Mouse (Mus musculus): Measurements from ENCODE around the gene Gm11032. TPM values are rescaled to one million over a fixed set of nuclear protein-coding genes. Genes with fewer than 3 reads are reported as not detected.
A peak's percentile ranks its signal among the peaks of the same experiment; 100 is the strongest.

The Gm11032 gene
- total and polyA plus RNA-seq, 3 experiments, result not detected

DNA sequence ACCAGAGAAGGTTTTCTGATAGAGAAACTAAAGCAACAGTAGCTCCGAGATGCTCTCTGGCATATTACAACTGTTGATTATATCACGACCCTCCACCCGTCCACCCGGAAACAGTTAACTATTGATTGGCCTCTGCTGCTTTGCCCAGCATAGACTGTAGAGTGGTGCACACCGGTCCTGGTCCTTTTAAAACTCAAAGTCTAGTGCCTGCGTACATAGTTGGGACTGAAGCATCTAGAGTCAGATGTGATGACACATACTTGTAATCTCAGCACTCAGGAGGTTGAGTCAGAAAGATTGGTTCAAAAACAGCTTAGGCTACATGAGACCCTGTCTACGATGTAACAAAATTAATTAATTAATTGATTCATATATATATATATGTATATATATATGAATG lies 18.4 kb downstream of the Gm11032 start:
- Histone ChIP-seq H3K79me2 (ENCODE audit: control insufficient read depth, insufficient read depth, low read length, poor library complexity) (peaks cover 26% of the 10 kb centered on the region), H3K27me3 (ENCODE audit: control insufficient read depth in 1 of 2, insufficient read depth in 2 of 2, low read length in 2 of 2) (no peaks in the 10 kb centered on the region), H3K4me3 (ENCODE audit: control insufficient read depth in 1 of 2, insufficient read depth in 1 of 2, low read depth in 2 of 2, low read length in 2 of 2) (peak overlapping the region; percentile 92 to 93), H3K9ac (ENCODE audit: control insufficient read depth, low read depth, low read length, poor library complexity, severe bottlenecking) (peak overlapping the region; percentile 83), H3K27ac (ENCODE audit: control insufficient read depth, low read depth, low read length) (peak overlapping the region; percentile 74), H3K9me3 (replicated peaks; ENCODE audit: insufficient read depth, low read length) (no peaks in the 10 kb centered on the region), H3K36me3 (ENCODE audit: control insufficient read depth in 1 of 2, insufficient read depth in 2 of 2, low read length in 2 of 2) (peaks cover 2 to 15% of the 10 kb centered on the region in 2 experiments), H3K4me1 (ENCODE audit: control insufficient read depth in 1 of 2, insufficient read depth in 2 of 2, low read length in 2 of 2) (peaks cover 10 to 22% of the 10 kb centered on the region in 2 experiments)
- TF ChIP-seq KAT2A (conservative IDR thresholded peaks at IDR 0.05; ENCODE audit: low read depth, low read length), result no peak
- no peak for TF ChIP-seq ZC3H11A (IDR thresholded peaks at IDR 0.05; ENCODE audit: low read depth, low read length)
- TF ChIP-seq SIN3A (IDR thresholded peaks at IDR 0.05; ENCODE audit: low read length), result no peak; the same call in 1 of the 2 replicates
- TF ChIP-seq EP300 (IDR thresholded peaks at IDR 0.05; ENCODE audit: low read depth in 1 of 2, low read length in 2 of 2), result no peak
- no peak for TF ChIP-seq NRF1 (IDR thresholded peaks at IDR 0.05; ENCODE audit: insufficient read depth, low read depth, low read length, poor library complexity, severe bottlenecking)
- TF ChIP-seq MEF2A (IDR thresholded peaks at IDR 0.05; ENCODE audit: extremely low read depth, insufficient replicate concordance, low read depth, low read length, poor library complexity, severe bottlenecking), result no peak
- no peak for TF ChIP-seq CTCF (IDR thresholded peaks at IDR 0.05 in 2 of 3, conservative IDR thresholded peaks at IDR 0.05 in 1 of 3; ENCODE audit: control insufficient read depth in 1 of 3, insufficient read depth in 1 of 3, low read depth in 2 of 3, low read length in 3 of 3, poor library complexity in 1 of 3, severe bottlenecking in 1 of 3)
- TF ChIP-seq MXI1 (IDR thresholded peaks at IDR 0.05; ENCODE audit: low read depth, low read length), result no peak
- TF ChIP-seq USF2 (IDR thresholded peaks at IDR 0.05; ENCODE audit: borderline replicate concordance in 1 of 2, insufficient read depth in 1 of 2, low read depth in 1 of 2, low read length in 2 of 2), result no peak
- TF ChIP-seq ZMIZ1 (IDR thresholded peaks at IDR 0.05; ENCODE audit: low read depth, low read length), result no peak
- TF ChIP-seq ELF1 (IDR thresholded peaks at IDR 0.05; ENCODE audit: low read depth, low read length), result no peak; the same call in 1 of the 2 replicates
- no peak for TF ChIP-seq GABPA (IDR thresholded peaks at IDR 0.05; ENCODE audit: low read depth, low read length)
- no peak for TF ChIP-seq POLR2A (IDR thresholded peaks at IDR 0.05; ENCODE audit: control insufficient read depth in 1 of 2, insufficient read depth in 1 of 2, low read depth in 1 of 2, low read length in 2 of 2, poor library complexity in 1 of 2)
- no peak for TF ChIP-seq UBTF (IDR thresholded peaks at IDR 0.05; ENCODE audit: borderline replicate concordance, insufficient read depth, low read depth, low read length)
- no peak for TF ChIP-seq POLR2AphosphoS5 (IDR thresholded peaks at IDR 0.05; ENCODE audit: borderline replicate concordance, low read depth, low read length)
- TF ChIP-seq JUND (IDR thresholded peaks at IDR 0.05; ENCODE audit: low read depth, low read length), result no peak
- no peak for DNase-seq (ENCODE audit: low read depth, low spot score)

DNA sequence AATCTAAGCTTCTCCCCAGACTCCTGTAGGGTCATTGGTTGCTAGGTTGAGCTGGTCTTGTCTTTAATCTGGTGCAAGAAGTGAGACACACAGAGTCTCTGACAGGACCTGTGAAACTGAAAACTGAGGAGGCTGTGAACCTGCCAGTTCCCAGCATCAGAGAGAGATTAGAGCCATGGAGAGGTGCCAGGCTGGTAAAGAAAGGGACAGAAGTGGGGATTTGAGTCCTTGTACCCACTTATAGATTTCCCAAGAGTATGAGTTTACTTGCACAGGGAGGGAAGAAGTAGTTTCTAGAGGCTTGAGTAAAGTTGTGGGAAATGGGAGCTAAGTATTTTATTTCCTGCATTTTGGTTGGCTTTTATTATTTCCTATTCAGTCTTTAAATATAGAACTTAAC lies 21.3 kb downstream of the Gm11032 start:
- Histone ChIP-seq H3K79me2 (ENCODE audit: control insufficient read depth, insufficient read depth, low read length, poor library complexity) (peaks cover 26% of the 10 kb centered on the region), H3K9me3 (replicated peaks; ENCODE audit: insufficient read depth, low read length) (no peaks in the 10 kb centered on the region), H3K4me3 (ENCODE audit: control insufficient read depth in 1 of 2, insufficient read depth in 1 of 2, low read depth in 2 of 2, low read length in 2 of 2) (no peak overlapping the region), H3K9ac (ENCODE audit: control insufficient read depth, low read depth, low read length, poor library complexity, severe bottlenecking) (no peak overlapping the region), H3K27me3 (ENCODE audit: control insufficient read depth in 1 of 2, insufficient read depth in 2 of 2, low read length in 2 of 2) (no peaks in the 10 kb centered on the region), H3K4me1 (ENCODE audit: control insufficient read depth in 1 of 2, insufficient read depth in 2 of 2, low read length in 2 of 2) (peaks cover 7 to 19% of the 10 kb centered on the region in 2 experiments), H3K27ac (ENCODE audit: control insufficient read depth, low read depth, low read length) (no peak overlapping the region), H3K36me3 (ENCODE audit: control insufficient read depth in 1 of 2, insufficient read depth in 2 of 2, low read length in 2 of 2) (peaks cover 2 to 16% of the 10 kb centered on the region in 2 experiments)
- DNase-seq (ENCODE audit: low read depth, low spot score), result no peak
- TF ChIP-seq MAFK (IDR thresholded peaks at IDR 0.05; ENCODE audit: borderline replicate concordance, low read depth, low read length), result no peak
- no peak for TF ChIP-seq TAL1 (IDR thresholded peaks at IDR 0.05; ENCODE audit: low read length)
- TF ChIP-seq UBTF (IDR thresholded peaks at IDR 0.05; ENCODE audit: borderline replicate concordance, insufficient read depth, low read depth, low read length), result no peak
- no peak for TF ChIP-seq BHLHE40 (IDR thresholded peaks at IDR 0.05; ENCODE audit: borderline replicate concordance, low read depth, low read length)
- no peak for TF ChIP-seq KAT2A (conservative IDR thresholded peaks at IDR 0.05; ENCODE audit: low read depth, low read length)
- no peak for TF ChIP-seq GABPA (IDR thresholded peaks at IDR 0.05; ENCODE audit: low read depth, low read length)
